Mouse (Mus musculus) hindbrain, embryonic 10.5 days (tissue): ENCODE results near the gene Gtf2f2. TPM values are rescaled to one million over a fixed set of nuclear protein-coding genes. Genes with fewer than 3 reads are reported as not detected.

Experiments
- DNase-seq: peaks from one replicate; pipeline ENCODE4 v3.0.0-alpha.2; 2017; ENCODE audit warnings: low spot score
- H3K27ac ChIP-seq: fragments of 300-500 bp; sonication (generic); 2 replicates; pipeline ENCODE4 v1.5.1; 2016; ENCODE audit warnings: mild to moderate bottlenecking, moderate library complexity
- H3K27me3 ChIP-seq: fragments of 300-500 bp; sonication (generic); 2 replicates; pipeline ENCODE4 v1.6.1; 2016; ENCODE audit warnings: mild to moderate bottlenecking; ENCODE audit not compliant: poor library complexity, insufficient read depth, severe bottlenecking
- H3K36me3 ChIP-seq: fragments of 300-500 bp; sonication (generic); 2 replicates; pipeline ENCODE4 v1.6.1; 2016; ENCODE audit warnings: mild to moderate bottlenecking, moderate library complexity
- H3K4me1 ChIP-seq: fragments of 300-500 bp; sonication (generic); replicated peaks from 2 replicates; pipeline ENCODE4 v1.6.1; 2016; ENCODE audit warnings: mild to moderate bottlenecking
- H3K4me3 ChIP-seq: fragments of 300-500 bp; sonication (generic); 2 replicates; pipeline ENCODE4 v1.5.1; 2016; ENCODE audit warnings: mild to moderate bottlenecking, moderate library complexity
- H3K9me3 ChIP-seq: fragments of 300-500 bp; sonication (generic); 2 replicates; pipeline ENCODE4 v1.6.1; 2016; ENCODE audit warnings: mild to moderate bottlenecking, moderate library complexity
- WGBS: fragments of 180-500 bp; shearing (Covaris S2); methylation state at CpG from one replicate; pipeline ENCODE4 v1.1.7; 2016; 5-methylcytosine and 5-hydroxymethylcytosine counted together
- polyA plus RNA-seq: library from polyadenylated mRNA; unstranded; fragments of >200 nt; fragmentation: Nextera tagmentation; extraction: Ambion mirVana; gene quantifications from 2 replicates; pipeline ENCODE4 v1.2.1, GENCODE M21; 2016

Gtf2f2 gene
- polyA plus RNA-seq, 1 experiment from 2014 or later, result 47.8 TPM

DNA sequence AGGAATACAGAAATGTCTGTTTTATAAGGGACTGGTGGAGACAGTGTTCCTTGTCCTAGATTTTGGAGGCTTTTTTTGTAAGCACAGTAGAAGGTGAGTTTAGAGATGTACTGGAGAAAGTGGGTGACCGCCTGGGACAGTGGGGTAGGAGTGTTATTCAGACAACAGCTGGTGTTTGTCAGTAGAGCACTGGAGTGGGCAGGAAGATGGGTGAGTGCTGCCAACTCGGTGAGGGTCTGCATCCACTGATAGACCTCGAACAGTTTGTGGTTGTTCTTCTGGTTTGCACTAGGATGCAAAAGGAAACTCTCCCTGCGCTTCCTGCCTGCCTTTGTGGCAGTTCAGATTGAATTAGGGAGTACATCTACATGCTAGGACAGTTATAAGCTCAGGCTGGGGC is 163.0 kb downstream of the Gtf2f2 start:
- no peaks in the 10 kb centered on the region for H3K27me3 ChIP-seq
- H3K4me3 ChIP-seq, result no peak overlapping the region; the same call in 1 of the 2 replicates
- DNase-seq, result no peak
- WGBS, result 88% methylated on average over 4 of the region's 4 CpGs
- H3K27ac ChIP-seq, result no peak overlapping the region
- H3K4me1 ChIP-seq, result peaks cover 43% of the 10 kb centered on the region
- 0 out of 2 replicates have a peak, but pooled peaks cover 2% of the 10 kb centered on the region for H3K9me3 ChIP-seq
- H3K36me3 ChIP-seq, result peaks cover 63% of the 10 kb centered on the region

Other genes starting within 250 kb of the Gtf2f2 start
- gene Slc25a30, start 223.8 kb downstream of the Gtf2f2 start, polyA plus RNA-seq, result 6.1 and 6.6 TPM in 2 replicates
- gene Tpt1, start 165.8 kb downstream of the Gtf2f2 start, polyA plus RNA-seq, result 889 and 916 TPM in 2 replicates
- gene Kctd4, start 55.9 kb downstream of the Gtf2f2 start, polyA plus RNA-seq, result 0.31 and 0.61 TPM in 2 replicates
- gene Gpalpp1, start 99.9 kb upstream of the Gtf2f2 start, polyA plus RNA-seq, result 13.1 and 16.4 TPM in 2 replicates
- gene Nufip1, start 100.0 kb upstream of the Gtf2f2 start, polyA plus RNA-seq, result 17.5 and 19.4 TPM in 2 replicates